Mouse (Mus musculus) midbrain, embryonic 14.5 days (tissue): ENCODE measurements around the gene Skiv2l. TPM values are rescaled to one million over a fixed set of nuclear protein-coding genes. Genes with fewer than 3 reads are reported as not detected.

Experiments used
- ATAC-seq: fragments of 200-750 bp; cut with Nextera tagmentation; 2 replicates; pipeline ENCODE4 v1.8.0; 2017; ENCODE audit warnings: moderate number of reproducible peaks, moderate library complexity; ENCODE audit not compliant: low FRiP score, low TSS enrichment
- DNase-seq: peaks from one replicate; pipeline ENCODE4 v3.0.0-alpha.2; 2015
- H3K27ac ChIP-seq: fragments of 300-500 bp; sonication (generic); replicated peaks from 2 replicates; pipeline ENCODE4 v1.5.1; 2014; ENCODE audit warnings: mild to moderate bottlenecking, low read depth, low read length, moderate library complexity
- H3K27me3 ChIP-seq: fragments of 300-500 bp; sonication (generic); 2 replicates; pipeline ENCODE4 v1.6.1; 2014; ENCODE audit warnings: low read length, control low read depth, mixed read lengths; ENCODE audit not compliant: control insufficient read depth, insufficient read depth
- H3K36me3 ChIP-seq: fragments of 300-500 bp; sonication (generic); 2 replicates; pipeline ENCODE4 v1.6.1; 2014; ENCODE audit warnings: low read length, control low read depth; ENCODE audit not compliant: control insufficient read depth, insufficient read depth
- H3K4me1 ChIP-seq: fragments of 300-500 bp; sonication (generic); 2 replicates; pipeline ENCODE4 v1.6.1; 2014; ENCODE audit warnings: mild to moderate bottlenecking, antibody characterized with exemption, low read length, control low read depth; ENCODE audit not compliant: control insufficient read depth, insufficient read depth
- H3K4me2 ChIP-seq: fragments of 300-500 bp; sonication (generic); 2 replicates; pipeline ENCODE4 v1.6.1; 2014; ENCODE audit warnings: mild to moderate bottlenecking, low read length, moderate library complexity
- H3K4me3 ChIP-seq: fragments of 300-500 bp; sonication (generic); replicated peaks from 2 replicates; pipeline ENCODE4 v1.5.1; 2014; ENCODE audit warnings: low read depth, low read length
- H3K9ac ChIP-seq: fragments of 300-500 bp; sonication (generic); replicated peaks from 2 replicates; pipeline ENCODE4 v1.6.1; 2014; ENCODE audit warnings: mild to moderate bottlenecking, low read length, moderate library complexity
- H3K9me3 ChIP-seq: fragments of 300-500 bp; sonication (generic); 2 replicates; pipeline ENCODE4 v1.6.1; 2016; ENCODE audit warnings: low read length, control low read depth, mixed read lengths; ENCODE audit not compliant: control insufficient read depth
- WGBS: fragments of 180-500 bp; shearing (Covaris S2); extraction: QIAGEN DNeasy Blood & Tissue Kit; methylation state at CpG from one replicate; pipeline ENCODE4 v1.1.7; 2014; 5-methylcytosine and 5-hydroxymethylcytosine counted together
- polyA plus RNA-seq: library from polyadenylated mRNA; unstranded; fragments of >200 nt; fragmentation: Nextera tagmentation; extraction: Ambion mirVana; gene quantifications from 2 replicates; pipeline ENCODE4 v1.2.1, GENCODE M21; 2014

Gene Skiv2l
- polyA plus RNA-seq, result 47.7 and 55.5 TPM in 2 replicates

DNA sequence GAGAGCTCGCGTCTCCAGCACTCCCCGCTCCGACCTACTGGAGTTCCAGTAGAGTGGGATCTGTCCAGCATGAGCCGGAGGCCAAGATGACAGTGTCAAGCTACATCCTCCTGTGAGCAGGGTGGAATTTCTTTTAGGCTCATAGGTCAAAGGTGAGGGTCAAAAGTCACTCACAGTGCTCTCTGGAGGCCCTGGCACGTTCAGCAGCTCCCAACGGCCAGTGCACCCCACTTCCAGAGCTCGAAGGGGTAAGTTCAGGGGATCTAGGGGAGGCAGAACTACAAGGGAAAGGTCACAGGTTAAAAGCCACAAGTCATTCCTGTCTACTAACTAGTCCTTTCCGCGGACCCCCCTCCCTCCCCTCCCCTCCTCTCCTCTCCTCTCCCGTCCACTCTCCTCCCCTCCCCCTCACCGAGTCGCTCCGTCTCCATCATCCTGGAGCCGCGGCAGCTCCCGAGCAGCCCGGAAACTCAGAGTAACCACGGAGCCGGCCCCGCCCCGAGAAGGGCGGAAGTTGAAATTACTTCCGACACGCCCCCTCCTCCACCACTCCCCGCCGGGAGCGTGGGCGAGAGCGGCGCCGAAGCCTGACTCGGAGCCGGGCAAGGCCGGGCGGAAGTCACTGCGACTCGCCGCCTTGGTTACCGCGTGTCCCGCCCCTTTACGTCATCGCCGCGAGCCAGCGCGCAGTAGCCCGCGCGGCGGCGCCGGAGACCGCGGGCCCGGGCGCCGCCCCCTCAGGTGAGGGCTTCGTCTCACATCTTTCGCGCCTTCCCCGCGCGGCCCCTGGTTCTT, at the start of gene Skiv2l, which contains the start of gene Nelfe:
Gene Skiv2l (minus strand): TSS at position 489 of the 795 bp plus-strand sequence.
Gene Nelfe (plus strand): TSS at position 670 of the 795 bp plus-strand sequence.
- DNase-seq (peak; percentile 99), ATAC-seq (peak; percentile 96)
- peaks cover 57% of the 10 kb centered on the region for H3K36me3 ChIP-seq
- H3K9me3 ChIP-seq, result no peaks in the 10 kb centered on the region
- under 1% methylated on average over 65 of the region's 65 CpGs for WGBS
- peak within 1 kb of the TSS; percentile 95 for H3K4me2 ChIP-seq
- H3K9ac ChIP-seq, result peak within 1 kb of the TSS; percentile 88
- H3K4me3 ChIP-seq, result peak within 1 kb of the TSS; percentile 93
- H3K4me1 ChIP-seq, result peaks cover 13% of the 10 kb centered on the region
- H3K27me3 ChIP-seq, result no peaks in the 10 kb centered on the region
- H3K27ac ChIP-seq, result peak within 1 kb of the TSS; percentile 55; the same call in 1 of the 2 replicates

DNA sequence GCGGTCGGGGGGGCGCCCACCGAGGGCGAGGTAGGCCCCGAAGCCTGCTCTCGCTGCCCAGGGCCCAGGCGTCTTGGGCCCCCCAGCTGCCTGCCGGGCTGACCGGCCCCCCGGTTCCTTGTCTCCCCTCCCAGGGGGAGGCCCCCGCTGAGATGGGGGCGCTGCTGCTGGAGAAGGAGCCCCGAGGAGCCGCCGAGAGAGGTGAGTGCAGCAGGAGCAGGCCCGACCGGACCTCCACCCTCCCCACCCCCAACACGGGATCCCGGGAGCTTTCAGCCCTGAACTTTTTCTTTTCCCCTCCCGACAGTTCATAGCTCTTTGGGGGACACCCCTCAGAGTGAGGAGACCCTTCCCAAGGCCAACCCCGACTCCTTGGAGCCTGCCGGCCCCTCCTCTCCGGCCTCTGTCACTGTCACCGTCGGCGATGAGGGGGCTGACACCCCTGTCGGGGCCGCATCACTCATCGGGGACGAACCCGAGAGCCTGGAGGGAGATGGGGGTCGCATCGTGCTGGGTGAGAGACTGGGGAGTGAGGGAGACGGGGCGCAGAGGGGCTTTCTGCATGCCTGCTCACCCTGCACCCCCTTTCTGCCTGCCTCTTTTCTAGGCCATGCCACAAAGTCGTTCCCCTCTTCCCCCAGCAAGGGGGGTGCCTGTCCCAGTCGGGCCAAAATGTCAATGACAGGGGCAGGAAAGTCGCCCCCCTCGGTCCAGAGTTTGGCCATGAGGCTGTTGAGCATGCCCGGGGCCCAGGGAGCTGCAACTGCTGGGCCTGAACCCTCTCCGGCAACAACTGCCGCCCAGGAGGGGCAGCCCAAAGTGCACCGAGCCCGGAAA, 49.3 kb upstream of the Skiv2l start:
- H3K4me3 ChIP-seq, result peak overlapping the region; percentile 90
- H3K4me2 ChIP-seq, result peak overlapping the region; percentile 97
- under 1% methylated on average over 44 of the region's 45 CpGs for WGBS
- H3K27ac ChIP-seq, result peak overlapping the region; percentile 98
- no peaks in the 10 kb centered on the region for H3K27me3 ChIP-seq
- H3K9me3 ChIP-seq, result no peaks in the 10 kb centered on the region
- ATAC-seq (no peak), DNase-seq (peak; percentile 22)
- H3K36me3 ChIP-seq, result peaks cover 36% of the 10 kb centered on the region
- H3K4me1 ChIP-seq, result peaks cover 32% of the 10 kb centered on the region
- H3K9ac ChIP-seq, result peak overlapping the region; percentile 96

DNA sequence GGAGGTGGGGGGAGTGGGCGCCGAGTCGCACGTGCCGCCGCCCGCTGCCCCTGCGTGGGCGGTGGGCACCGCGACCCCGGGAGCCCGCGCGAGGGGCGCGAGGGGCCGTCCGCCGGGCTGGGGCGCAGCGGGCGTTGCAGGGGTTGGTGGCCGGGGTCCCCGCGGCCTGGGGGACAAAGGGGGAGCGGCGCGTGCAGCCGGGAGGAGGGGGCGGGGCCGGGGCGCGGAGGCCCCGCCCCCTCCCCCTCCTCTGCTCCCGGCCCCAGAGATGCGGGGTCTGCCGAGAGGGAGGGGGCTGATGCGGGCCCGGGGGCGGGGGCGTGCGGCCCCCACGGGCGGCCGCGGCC, 48.7 kb upstream of the Skiv2l start:
- ATAC-seq (peak; percentile 35), DNase-seq (peak; percentile 81)
- peak overlapping the region; percentile 97 for H3K4me2 ChIP-seq
- H3K4me3 ChIP-seq, result peak overlapping the region; percentile 90
- no peaks in the 10 kb centered on the region for H3K9me3 ChIP-seq
- peak overlapping the region; percentile 96 for H3K9ac ChIP-seq
- peak overlapping the region; percentile 98 for H3K27ac ChIP-seq
- no peaks in the 10 kb centered on the region for H3K27me3 ChIP-seq
- H3K36me3 ChIP-seq, result peaks cover 31% of the 10 kb centered on the region
- H3K4me1 ChIP-seq, result peaks cover 34% of the 10 kb centered on the region
- whole genome bisulfite sequencing, result 0% methylated on average over 14 of the region's 47 CpGs

DNA sequence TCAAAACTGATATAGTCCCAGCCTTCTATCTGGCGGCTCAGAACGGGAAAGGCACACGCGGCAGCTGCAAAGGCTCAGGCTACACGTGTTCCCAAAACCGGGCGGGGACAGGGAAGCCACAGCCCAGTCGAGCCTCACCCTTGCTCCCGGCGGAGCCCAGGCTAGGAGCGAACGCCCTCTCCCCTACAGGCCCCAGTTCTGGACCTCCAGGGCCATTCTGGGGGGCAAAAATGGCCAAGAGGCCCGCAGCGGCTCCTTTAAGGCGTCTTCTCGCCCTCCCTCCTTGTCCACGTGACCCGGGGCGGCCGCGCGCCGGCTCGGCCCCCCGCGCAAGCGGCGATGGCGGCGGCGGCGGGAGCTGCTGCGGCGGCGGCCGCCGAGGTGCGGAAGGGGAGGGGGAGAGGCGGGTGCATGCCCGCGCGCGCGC, 48.2 kb upstream of the Skiv2l start, which contains the start of the genes C2 and Ehmt2:
Gene C2 (minus strand): TSS at position 106 of the 427 bp plus-strand sequence.
Gene Ehmt2 (plus strand): TSS at position 310 of the 427 bp plus-strand sequence.
- WGBS, result under 1% methylated on average over 29 of the region's 44 CpGs
- peak; percentile 92 for DNase-seq

DNA sequence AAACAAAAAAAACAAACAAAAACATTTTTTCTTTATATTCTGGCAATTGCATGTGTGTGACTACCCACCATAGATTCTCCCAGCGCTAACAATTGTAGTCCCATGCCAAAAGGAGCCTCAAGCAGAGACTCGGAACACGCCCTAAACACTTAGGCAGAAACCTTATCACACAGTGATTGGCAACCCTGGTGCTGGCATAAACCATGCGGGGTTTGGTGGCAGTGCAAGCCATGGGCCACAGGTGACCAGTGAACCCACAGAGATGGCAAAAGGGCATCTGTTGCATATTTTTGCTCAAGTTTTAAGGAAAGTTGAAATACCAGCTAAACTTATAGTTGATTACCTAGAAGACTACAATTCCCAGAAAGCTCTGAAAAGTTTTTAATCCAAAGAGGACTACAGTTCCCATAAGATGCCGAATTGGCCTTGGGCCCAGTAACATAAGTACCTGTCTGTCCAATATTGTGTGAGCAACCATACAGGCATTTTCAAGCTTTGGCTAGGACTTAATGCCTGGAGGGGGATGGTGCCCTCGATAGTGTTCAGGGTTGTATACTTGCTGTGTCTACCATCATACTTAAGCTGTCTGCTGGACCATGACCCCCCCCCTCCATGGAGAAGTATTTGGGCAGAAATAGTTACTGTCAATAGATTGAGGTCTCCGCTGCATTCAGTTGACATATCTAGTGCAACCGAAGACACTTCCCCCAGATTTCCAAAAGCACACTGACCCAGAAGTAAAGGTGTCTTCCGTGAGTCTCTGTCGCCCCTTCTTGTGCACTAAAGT, 47.6 kb upstream of the Skiv2l start:
- H3K27me3 ChIP-seq, result no peaks in the 10 kb centered on the region
- H3K4me3 ChIP-seq, result peak overlapping the region; percentile 90
- peaks cover 19% of the 10 kb centered on the region for H3K36me3 ChIP-seq
- H3K4me1 ChIP-seq, result peaks cover 39% of the 10 kb centered on the region
- peak overlapping the region; percentile 96 for H3K9ac ChIP-seq
- H3K4me2 ChIP-seq, result peak overlapping the region; percentile 97
- WGBS, result 16% methylated on average over 10 of the region's 10 CpGs
- peak overlapping the region; percentile 98 for H3K27ac ChIP-seq
- H3K9me3 ChIP-seq, result no peaks in the 10 kb centered on the region
- DNase-seq, result peak; percentile 47
- no peak for ATAC-seq

More for the DNA sequence above, 48.2 kb upstream of the Skiv2l start, which contains the start of the genes C2 and Ehmt2:
- Histone ChIP-seq H3K4me3 (peak within 1 kb of the TSS; percentile 90), H3K4me1 (peaks cover 39% of the 10 kb centered on the region), H3K9ac (peak within 1 kb of the TSS; percentile 96), H3K36me3 (peaks cover 26% of the 10 kb centered on the region), H3K4me2 (peak within 1 kb of the TSS; percentile 97), H3K27me3 (no peaks in the 10 kb centered on the region), H3K9me3 (no peaks in the 10 kb centered on the region), H3K27ac (peak within 1 kb of the TSS; percentile 98)
- peak; percentile 22; the same call in 1 of the 2 replicates for ATAC-seq

DNA sequence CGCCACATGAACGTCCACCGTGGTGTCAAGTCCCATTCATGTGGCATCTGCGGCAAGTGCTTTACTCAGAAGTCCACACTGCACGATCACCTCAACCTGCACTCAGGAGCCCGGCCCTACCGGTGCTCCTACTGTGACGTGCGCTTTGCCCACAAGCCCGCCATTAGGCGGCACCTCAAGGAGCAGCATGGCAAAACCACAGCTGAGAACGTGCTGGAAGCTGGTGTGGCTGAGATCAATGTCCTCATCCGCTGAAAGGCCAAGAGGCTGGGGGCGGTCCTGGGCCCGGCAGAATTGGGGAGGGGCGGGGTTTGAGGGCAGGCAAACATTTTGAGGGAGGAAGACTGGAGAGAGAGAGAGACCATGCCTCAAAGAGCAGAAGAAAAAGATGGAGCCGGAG, 46.4 kb upstream of the Skiv2l start:
- Histone ChIP-seq H3K9me3 (no peaks in the 10 kb centered on the region), H3K4me1 (peaks cover 39% of the 10 kb centered on the region), H3K4me2 (peak overlapping the region; percentile 97), H3K36me3 (peaks cover 11% of the 10 kb centered on the region), H3K9ac (no peak overlapping the region), H3K27me3 (no peaks in the 10 kb centered on the region), H3K27ac (no peak overlapping the region), H3K4me3 (peak overlapping the region; percentile 68)
- DNase-seq (no peak), ATAC-seq (no peak)
- WGBS, result 84% methylated on average over 17 of the region's 17 CpGs

DNA sequence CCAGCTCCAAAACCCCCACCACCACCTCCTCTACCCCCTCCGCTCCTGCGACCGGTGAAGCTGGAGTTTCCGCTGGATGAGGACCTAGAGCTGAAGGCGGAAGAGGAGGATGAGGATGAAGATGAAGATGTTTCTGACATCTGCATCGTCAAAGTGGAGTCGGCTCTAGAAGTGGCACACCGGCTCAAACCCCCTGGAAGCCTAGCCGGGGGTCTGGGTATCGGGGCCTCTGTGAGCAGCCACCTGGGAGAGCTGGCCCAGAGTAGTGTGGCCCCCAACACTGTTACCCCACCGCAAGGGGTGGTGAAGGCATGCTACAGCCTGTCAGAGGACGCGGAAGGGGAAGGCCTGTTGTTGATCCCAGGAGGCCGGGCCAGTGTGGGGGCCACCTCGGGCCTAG, 45.7 kb upstream of the Skiv2l start:
- DNase-seq (no peak), ATAC-seq (no peak)
- Histone ChIP-seq H3K9me3 (no peaks in the 10 kb centered on the region), H3K27me3 (no peaks in the 10 kb centered on the region), H3K9ac (peak overlapping the region; percentile 88), H3K27ac (peak overlapping the region; percentile 93), H3K4me2 (peak overlapping the region; percentile 97), H3K36me3 (peaks cover 10% of the 10 kb centered on the region), H3K4me1 (peaks cover 39% of the 10 kb centered on the region), H3K4me3 (peak overlapping the region; percentile 68)
- WGBS, result 87% methylated on average over 15 of the region's 15 CpGs
